Mouse (Mus musculus) embryonic facial prominence, embryonic 11.5 days (tissue): ENCODE measurements around the gene Cstb. TPM values are rescaled to one million over a fixed set of nuclear protein-coding genes. Genes with fewer than 3 reads are reported as not detected.

Source experiments
- ATAC-seq: fragments of 200-750 bp; cut with Nextera tagmentation; replicated peaks from 2 replicates; pipeline ENCODE4 v1.8.0; 2017; ENCODE audit warnings: low read depth; ENCODE audit not compliant: insufficient number of reproducible peaks, low FRiP score, low TSS enrichment
- DNase-seq: peaks from one replicate; pipeline ENCODE4 v3.0.0-alpha.2; 2015; ENCODE audit warnings: low spot score
- H3K27ac ChIP-seq: fragments of 300-500 bp; sonication (generic); replicated peaks from 2 replicates; pipeline ENCODE4 v1.5.1; 2014; ENCODE audit warnings: mild to moderate bottlenecking, low read depth, low read length, control low read depth
- H3K27me3 ChIP-seq: fragments of 300-500 bp; sonication (generic); 2 replicates; pipeline ENCODE4 v1.6.1; 2014; ENCODE audit warnings: mild to moderate bottlenecking, low read length, moderate library complexity, mixed read lengths; ENCODE audit not compliant: control insufficient read depth, insufficient read depth
- H3K36me3 ChIP-seq: fragments of 300-500 bp; sonication (generic); replicated peaks from 2 replicates; pipeline ENCODE4 v1.6.1; 2014; ENCODE audit warnings: low read depth, mild to moderate bottlenecking, low read length, moderate library complexity, mixed read lengths; ENCODE audit not compliant: control insufficient read depth, insufficient read depth
- H3K4me1 ChIP-seq: fragments of 300-500 bp; sonication (generic); 2 replicates; pipeline ENCODE4 v1.6.1; 2014; ENCODE audit warnings: low read length, mixed read lengths; ENCODE audit not compliant: control insufficient read depth, insufficient read depth
- H3K4me2 ChIP-seq: fragments of 300-500 bp; sonication (generic); 2 replicates; pipeline ENCODE4 v1.6.1; 2014; ENCODE audit warnings: low read depth, mild to moderate bottlenecking, control low read depth, low read length, moderate library complexity
- H3K4me3 ChIP-seq: fragments of 300-500 bp; sonication (generic); 2 replicates; pipeline ENCODE4 v1.5.1; 2014; ENCODE audit warnings: low read depth, low read length, control low read depth
- H3K9ac ChIP-seq: fragments of 300-500 bp; sonication (generic); replicated peaks from 2 replicates; pipeline ENCODE4 v1.6.1; 2014; ENCODE audit warnings: mild to moderate bottlenecking, control low read depth, low read length
- H3K9me3 ChIP-seq: fragments of 300-500 bp; sonication (generic); replicated peaks from 2 replicates; pipeline ENCODE4 v1.6.1; 2016; ENCODE audit warnings: mild to moderate bottlenecking, low read length, inconsistent platforms, mixed read lengths; ENCODE audit not compliant: control insufficient read depth
- WGBS: fragments of 180-500 bp; shearing (Covaris S2); extraction: QIAGEN DNeasy Blood & Tissue Kit; methylation state at CpG from one replicate; pipeline ENCODE4 v1.1.7; 2014; 5-methylcytosine and 5-hydroxymethylcytosine counted together
- polyA plus RNA-seq: library from polyadenylated mRNA; unstranded; fragments of >200 nt; fragmentation: Nextera tagmentation; extraction: Ambion mirVana; gene quantifications from 2 replicates; pipeline ENCODE4 v1.2.1, GENCODE M21; 2014

The Cstb gene
- 168 and 177 TPM in 2 replicates for polyA plus RNA-seq

DNA sequence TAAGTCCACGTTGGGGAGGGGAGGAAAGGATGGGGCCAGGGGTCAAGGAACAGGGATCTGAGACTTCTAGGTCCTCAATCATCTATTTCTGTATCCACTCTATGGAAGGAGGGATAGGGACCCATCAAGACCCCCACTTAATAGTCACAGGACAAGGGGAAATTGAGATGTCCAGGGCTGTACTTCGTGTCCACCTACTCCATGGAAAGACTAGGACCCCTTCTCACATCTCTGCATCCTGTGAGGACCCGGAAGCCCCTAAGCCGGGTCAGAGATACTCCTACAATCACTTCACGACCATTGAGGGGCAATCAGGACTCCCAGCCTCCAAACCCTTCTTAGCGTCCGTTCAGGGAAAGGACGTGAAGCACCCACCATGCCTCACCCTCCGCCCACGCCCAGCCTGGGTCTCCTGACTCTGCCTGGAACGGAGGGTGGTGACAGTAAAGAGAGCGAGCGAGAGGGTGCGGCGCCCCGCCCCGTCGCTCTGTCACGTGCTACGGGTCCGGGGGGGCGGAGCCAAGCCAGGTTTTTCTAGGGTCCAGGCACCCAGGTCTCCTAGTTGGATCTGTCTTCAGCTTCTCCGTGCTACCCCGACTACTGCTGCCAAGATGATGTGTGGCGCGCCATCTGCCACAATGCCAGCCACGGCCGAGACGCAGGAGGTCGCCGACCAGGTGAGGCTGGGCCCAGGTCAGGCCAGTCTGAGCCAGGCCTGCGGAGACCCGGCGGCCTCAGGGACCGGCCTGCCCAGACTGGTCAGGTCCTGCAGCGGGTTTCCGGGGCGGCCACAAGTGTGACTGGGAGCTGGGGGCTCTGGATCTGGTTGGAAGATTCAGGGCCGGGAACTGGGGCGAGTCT lies at the start of gene Cstb:
Cstb (plus strand) TSS at position 489 of the 861 bp plus-strand sequence.
- H3K9me3 ChIP-seq = no peaks in the 10 kb centered on the region
- H3K4me2 ChIP-seq = peak within 1 kb of the TSS; percentile 77
- peak within 1 kb of the TSS; percentile 85 for H3K4me3 ChIP-seq
- DNase-seq (peak; percentile 86), ATAC-seq (peak; percentile 88)
- no peaks in the 10 kb centered on the region for H3K4me1 ChIP-seq
- H3K9ac ChIP-seq = peak within 1 kb of the TSS; percentile 86
- no peaks in the 10 kb centered on the region for H3K27me3 ChIP-seq
- H3K27ac ChIP-seq = 0 out of 2 replicates have a peak within 1 kb of the TSS, but pooled peaks have one; percentile 44
- H3K36me3 ChIP-seq = no peaks in the 10 kb centered on the region; the same call in 1 of the 2 replicates
- WGBS = under 1% methylated on average over 40 of the region's 40 CpGs

- no peaks in the 10 kb centered on the region for H3K27me3 ChIP-seq
Observed at GRCm38 (mm10) chr10:78378516-78378915, 47.0 kb upstream of the Cstb start.

DNA sequence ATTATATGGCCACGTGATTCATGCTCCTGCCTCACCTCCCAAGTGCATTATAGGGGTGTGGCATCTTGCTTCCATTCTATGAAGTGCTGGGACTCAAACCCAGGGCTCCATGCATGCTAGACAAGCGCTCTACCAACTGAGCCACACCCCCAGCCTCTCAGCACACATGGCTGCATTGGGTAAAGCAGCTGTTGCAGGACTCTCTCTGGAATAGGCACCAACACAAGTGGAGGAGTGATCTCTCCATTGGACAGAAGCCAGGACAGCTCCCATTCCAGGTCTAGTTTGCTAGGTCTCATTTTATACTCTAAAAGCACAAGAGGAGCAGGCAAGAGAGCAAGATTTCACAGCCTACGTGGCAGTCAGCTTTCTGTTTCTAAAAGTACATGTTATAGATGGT lies 41.9 kb upstream of the Cstb start:
- WGBS = 81% methylated on average over 3 of the region's 3 CpGs
- H3K4me2 ChIP-seq = no peak overlapping the region
- DNase-seq (no peak), ATAC-seq (no peak)
- H3K27ac ChIP-seq = no peak overlapping the region
- no peaks in the 10 kb centered on the region for H3K4me1 ChIP-seq
- no peak overlapping the region for H3K9ac ChIP-seq
- H3K27me3 ChIP-seq = no peaks in the 10 kb centered on the region
- no peaks in the 10 kb centered on the region for H3K36me3 ChIP-seq
- no peak overlapping the region for H3K4me3 ChIP-seq
- H3K9me3 ChIP-seq = no peaks in the 10 kb centered on the region

More at GRCm38 (mm10) chr10:78378516-78378915, 47.0 kb upstream of the Cstb start:
- Histone ChIP-seq H3K9me3 (no peaks in the 10 kb centered on the region), H3K27ac (no peak overlapping the region), H3K4me2 (no peak overlapping the region), H3K36me3 (no peaks in the 10 kb centered on the region), H3K4me1 (no peaks in the 10 kb centered on the region), H3K9ac (no peak overlapping the region), H3K4me3 (no peak overlapping the region)
- ATAC-seq (no peak), DNase-seq (no peak)
- 95% methylated on average over 7 of the region's 7 CpGs for WGBS

DNA sequence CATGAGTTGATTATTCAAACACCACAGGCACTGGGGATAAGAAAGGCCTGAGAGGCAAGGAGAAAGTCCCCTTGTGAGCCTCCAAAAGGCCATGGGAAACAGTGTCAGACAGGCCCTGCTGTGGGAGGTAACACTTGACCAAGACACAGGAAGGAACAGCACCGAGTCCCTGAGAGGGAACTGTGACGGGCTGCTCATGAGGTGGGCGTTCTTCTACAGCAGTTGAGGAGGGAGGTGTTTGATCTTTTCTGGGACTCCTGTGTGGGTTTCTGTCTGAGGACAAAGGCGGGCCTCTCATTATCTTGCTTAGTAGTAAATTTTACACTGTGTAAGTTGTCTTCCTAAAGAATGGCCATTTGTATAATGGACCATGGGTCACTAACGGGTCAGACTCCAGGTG lies 39.9 kb upstream of the Cstb start:
- whole genome bisulfite sequencing = 72% methylated on average over 5 of the region's 5 CpGs
- ATAC-seq = no peak

GRCm38 (mm10) chr10:78388216-78388980 lies 37.1 kb upstream of the Cstb start:
- no peaks in the 10 kb centered on the region for H3K4me1 ChIP-seq
- 60% methylated on average over 20 of the region's 20 CpGs for WGBS
- no peak overlapping the region for H3K4me2 ChIP-seq
- H3K27me3 ChIP-seq = peaks cover 19% of the 10 kb centered on the region
- no peaks in the 10 kb centered on the region for H3K9me3 ChIP-seq
- H3K9ac ChIP-seq = no peak overlapping the region
- H3K36me3 ChIP-seq = no peaks in the 10 kb centered on the region
- H3K27ac ChIP-seq = no peak overlapping the region
- H3K4me3 ChIP-seq = no peak overlapping the region
- DNase-seq (no peak), ATAC-seq (no peak)

More for the DNA sequence above, 39.9 kb upstream of the Cstb start:
- H3K4me3 ChIP-seq = no peak overlapping the region
- H3K9me3 ChIP-seq = no peaks in the 10 kb centered on the region
- H3K9ac ChIP-seq = no peak overlapping the region
- H3K36me3 ChIP-seq = no peaks in the 10 kb centered on the region
- no peak overlapping the region for H3K4me2 ChIP-seq
- peaks cover 6% of the 10 kb centered on the region for H3K27me3 ChIP-seq
- no peak for DNase-seq
- no peak overlapping the region for H3K27ac ChIP-seq
- H3K4me1 ChIP-seq = no peaks in the 10 kb centered on the region

GRCm38 (mm10) chr10:78390982-78391470 lies 34.4 kb upstream of the Cstb start:
- peaks cover 19% of the 10 kb centered on the region for H3K27me3 ChIP-seq
- 6% methylated on average over 4 of the region's 4 CpGs for WGBS
- H3K9ac ChIP-seq = no peak overlapping the region
- no peak overlapping the region for H3K4me2 ChIP-seq
- H3K4me1 ChIP-seq = no peaks in the 10 kb centered on the region
- no peak for DNase-seq
- no peak overlapping the region for H3K27ac ChIP-seq
- no peak for ATAC-seq
- no peaks in the 10 kb centered on the region for H3K36me3 ChIP-seq
- no peaks in the 10 kb centered on the region for H3K9me3 ChIP-seq
- H3K4me3 ChIP-seq = no peak overlapping the region

DNA sequence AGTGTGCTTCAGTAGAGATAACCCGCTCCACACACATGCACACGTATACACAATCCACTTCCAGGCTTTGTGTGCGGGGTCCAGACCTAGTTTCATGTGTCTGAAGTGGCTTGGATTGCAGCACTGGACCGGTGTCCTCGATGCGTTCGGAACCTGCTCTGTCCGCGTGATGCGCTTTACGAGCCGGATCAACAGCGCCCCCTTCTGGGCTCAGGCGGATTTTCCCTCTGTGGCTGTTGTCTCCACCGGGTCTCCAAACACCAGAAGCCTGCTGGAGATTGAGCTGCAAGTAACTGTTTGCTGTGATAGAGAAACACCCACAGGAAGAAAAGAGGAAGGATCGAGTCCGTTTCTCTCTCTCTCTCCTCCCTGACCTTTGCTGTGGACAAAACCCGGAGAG lies 33.4 kb upstream of the Cstb start:
- WGBS = 2% methylated on average over 18 of the region's 18 CpGs
- Histone ChIP-seq H3K27ac (no peak overlapping the region), H3K27me3 (peaks cover 19% of the 10 kb centered on the region), H3K36me3 (no peaks in the 10 kb centered on the region), H3K4me1 (no peaks in the 10 kb centered on the region), H3K9ac (no peak overlapping the region), H3K4me3 (no peak overlapping the region), H3K9me3 (no peaks in the 10 kb centered on the region), H3K4me2 (no peak overlapping the region)
- ATAC-seq (no peak), DNase-seq (peak; percentile 83)
